ENCODE assay signal across 27 mouse cellular contexts in genomic region chr1:41141992-41142391, GRCm38 (mm10).
DNase-seq lines count a peak whose midpoint lies in the region; ATAC-seq and TF ChIP-seq lines count a peak whose summit lies in the region.
"Had no signal": no experiment of that assay in that cellular context is flagged by ENCODE, and none has a peak within 500 bp of the region (broad histone marks: within the 10 kb centered on the region; RNA-seq: fewer than 3 reads in every experiment).

No protein-coding gene starts in this region.

- peak; percentile 8 for DNase-seq in lung, postnatal 0 days (ENCODE audit: low spot score)
- DNase-seq in lung, postnatal 10 days = no peak
- DNase-seq in Muller cell, postnatal 12 days (ENCODE audit: inconsistent ontology term) = peak; percentile 18
- DNase-seq in cerebellum, postnatal 25 days = no peak
- DNase-seq in right cerebral cortex, postnatal 14 days = no peak
- DNase-seq: adrenal gland, adult 8-10 months; adrenal gland, postnatal 14 days; adrenal gland, postnatal 36 days; cerebellum, adult 11-12 months; cerebellum, adult 2 months; cerebellum, adult 9-10 months; cerebellum, postnatal 10 days; cerebellum, postnatal 36 days; embryo, embryonic 11 days had no signal

- H3K27me3 ChIP-seq in lung, postnatal 0 days (replicated peaks; ENCODE audit: insufficient read depth, low read length) = no peaks in the 10 kb centered on the region
- H3K27me3 ChIP-seq in myocyte (ENCODE audit: control insufficient read depth, insufficient read depth, insufficient read length) = no peaks in the 10 kb centered on the region
- H3K27me3 ChIP-seq: CH12.LX; embryonic facial prominence, embryonic 13.5 days; embryonic facial prominence, embryonic 15.5 days; forebrain, embryonic 12.5 days had no signal

- 69% methylated on average over 4 of the region's 4 CpGs for WGBS in lung, postnatal 0 days

- H3K9ac ChIP-seq in lung, postnatal 0 days (replicated peaks; ENCODE audit: low read depth) = no peak overlapping the region
- H3K9ac ChIP-seq: embryonic facial prominence, embryonic 13.5 days; embryonic facial prominence, embryonic 15.5 days; forebrain, embryonic 12.5 days had no signal

- H3K36me3 ChIP-seq in lung, postnatal 0 days (ENCODE audit: insufficient read depth, low read length) = no peaks in the 10 kb centered on the region
- H3K36me3 ChIP-seq in myocyte (ENCODE audit: control insufficient read depth, insufficient read depth) = no peaks in the 10 kb centered on the region
- H3K36me3 ChIP-seq: embryonic facial prominence, embryonic 13.5 days; embryonic facial prominence, embryonic 15.5 days; forebrain, embryonic 10.5 days; forebrain, embryonic 12.5 days; G1E had no signal

- TF ChIP-seq CTCF in lung, postnatal 0 days (IDR thresholded peaks at IDR 0.05) = no peak

- no peak for TF ChIP-seq EP300 in lung, postnatal 0 days (IDR thresholded peaks at IDR 0.05)

- no peak for TF ChIP-seq POLR2A in myocyte (IDR thresholded peaks at IDR 0.05; ENCODE audit: insufficient read length, low read depth)

- no peak overlapping the region for H3K4me2 ChIP-seq in lung, postnatal 0 days (replicated peaks; ENCODE audit: low read depth, low read length)
- peak overlapping the region; percentile 14 for H3K4me2 ChIP-seq in myocyte (ENCODE audit: low read depth)
- H3K4me2 ChIP-seq: embryonic facial prominence, embryonic 13.5 days; embryonic facial prominence, embryonic 15.5 days; forebrain, embryonic 12.5 days had no signal

- no peak overlapping the region for H3K4me3 ChIP-seq in lung, postnatal 0 days (ENCODE audit: low read depth, low read length)
- H3K4me3 ChIP-seq in myocyte = no peak overlapping the region
- H3K4me3 ChIP-seq: embryonic facial prominence, embryonic 13.5 days; embryonic facial prominence, embryonic 15.5 days; erythroblast, embryonic 14.5 days; forebrain, embryonic 10.5 days; forebrain, embryonic 12.5 days had no signal

- no peak overlapping the region for H3K27ac ChIP-seq in lung, postnatal 0 days (ENCODE audit: low read length)
- H3K27ac ChIP-seq: embryonic facial prominence, embryonic 13.5 days; embryonic facial prominence, embryonic 15.5 days; forebrain, embryonic 10.5 days; forebrain, embryonic 12.5 days had no signal

- no peak overlapping the region for H3ac ChIP-seq in myocyte (ENCODE audit: control insufficient read depth, insufficient read length)

- no peaks in the 10 kb centered on the region for H3K9me3 ChIP-seq in lung, postnatal 0 days (ENCODE audit: low read length)
- H3K9me3 ChIP-seq: embryonic facial prominence, embryonic 13.5 days; embryonic facial prominence, embryonic 15.5 days; forebrain, embryonic 10.5 days; forebrain, embryonic 12.5 days had no signal

- no peaks in the 10 kb centered on the region for H3K4me1 ChIP-seq in lung, postnatal 0 days (ENCODE audit: insufficient read depth, low read depth, low read length)
- H3K4me1 ChIP-seq: embryonic facial prominence, embryonic 13.5 days; embryonic facial prominence, embryonic 15.5 days had no signal

- no peak for ATAC-seq in lung, postnatal 0 days
- ATAC-seq: activated CD4-positive, CD25-positive, alpha-beta regulatory T cell, adult 4 months; CD4-positive, CD25-positive, alpha-beta regulatory T cell, adult 4 months; forebrain, embryonic 14.5 days; forebrain, embryonic 16.5 days; Patski had no signal

- H3K79me2 ChIP-seq in myocyte (ENCODE audit: control insufficient read depth, insufficient read depth) = no peaks in the 10 kb centered on the region

TF ChIP-seq in myocyte, 11 proteins besides CTCF, POLR2A, EP300 and RAD21:
- no peak for TF ChIP-seq MAX (IDR thresholded peaks at IDR 0.05; ENCODE audit: low read depth)
- peak; percentile 57; the same call in 1 of the 2 replicates for TF ChIP-seq CEBPB (IDR thresholded peaks at IDR 0.05; ENCODE audit: insufficient read depth, poor library complexity, severe bottlenecking)
- no peak for TF ChIP-seq TCF12 (IDR thresholded peaks at IDR 0.05; ENCODE audit: insufficient read depth, poor library complexity, severe bottlenecking)
- TF ChIP-seq MYOD1 (IDR thresholded peaks at IDR 0.05; ENCODE audit: control insufficient read depth in 1 of 3, insufficient read length in 2 of 3, low read depth in 2 of 3) = peak in 1 of 3 experiments; percentile 22
- no peak for TF ChIP-seq E2F4 (IDR thresholded peaks at IDR 0.05; ENCODE audit: insufficient read depth)
- no peak for TF ChIP-seq POLR2AphosphoS2 (IDR thresholded peaks at IDR 0.05; ENCODE audit: insufficient read length, low read depth)
- no peak for TF ChIP-seq TCF3 (IDR thresholded peaks at IDR 0.05; ENCODE audit: insufficient read length, low read depth)
- TF ChIP-seq SRF (IDR thresholded peaks at IDR 0.05; ENCODE audit: control insufficient read depth, insufficient read length, low read depth) = no peak
- TF ChIP-seq USF1 (IDR thresholded peaks at IDR 0.05; ENCODE audit: low read depth) = no peak

Comparison
In these comparisons a context has a peak if more than half of its experiments do, and no peak if none do; other contexts are left out.
1. DNase-seq: peak in lung, postnatal 0 days (single experiment) and Muller cell, postnatal 12 days (single experiment); none in lung, postnatal 10 days (single experiment), cerebellum, postnatal 25 days (0 of 2) and right cerebral cortex, postnatal 14 days (single experiment).